Mouse (Mus musculus): ENCODE measurements around the gene Sptssb. TPM values are rescaled to one million over a fixed set of nuclear protein-coding genes. Genes with fewer than 3 reads are reported as not detected.

Gene Sptssb
- total RNA-seq (2015; ENCODE audit: low replicate concordance) (not detected in 2 replicates), total RNA-seq (2017; ENCODE audit: low replicate concordance) (not detected in 2 replicates)

GRCm38 (mm10) chr3:69859858-69860588, at the start of gene Sptssb:
Gene Sptssb (minus strand): TSS chr3:69859940.
- no peak for ATAC-seq (replicated peaks; ENCODE audit: low FRiP score, poor library complexity, severe bottlenecking)

- no peak for ATAC-seq (replicated peaks; ENCODE audit: low FRiP score, poor library complexity, severe bottlenecking)
Measured at GRCm38 (mm10) chr3:69908074-69908473, 48.3 kb upstream of the Sptssb start.

- ATAC-seq (replicated peaks; ENCODE audit: low FRiP score, poor library complexity, severe bottlenecking): no peak
Measured at GRCm38 (mm10) chr3:69907564-69907963, 47.8 kb upstream of the Sptssb start.

- ATAC-seq (replicated peaks; ENCODE audit: low FRiP score, poor library complexity, severe bottlenecking): no peak
Measured at GRCm38 (mm10) chr3:69902787-69903477, 43.2 kb upstream of the Sptssb start.

DNA sequence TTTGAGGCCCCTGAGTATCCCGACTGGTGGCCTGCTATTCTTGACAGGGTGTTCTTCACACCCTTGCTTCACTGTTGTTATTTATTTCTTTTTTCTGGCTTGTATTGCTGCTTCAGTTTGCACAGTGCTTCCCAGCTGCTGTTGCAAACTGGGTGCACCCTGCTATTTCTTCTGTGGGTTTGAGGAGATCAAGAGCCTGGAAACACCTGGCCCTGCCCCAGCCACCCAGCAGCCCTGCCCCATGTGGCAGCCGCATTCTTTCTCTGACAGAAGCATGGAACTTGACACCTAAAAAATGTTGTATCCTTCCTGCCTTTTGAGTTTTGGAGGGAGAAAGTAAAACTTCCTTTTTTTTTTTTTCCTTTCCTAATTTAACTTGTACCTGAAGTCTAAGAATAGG, 42.6 kb upstream of the Sptssb start:
- no peak for ATAC-seq (replicated peaks; ENCODE audit: low FRiP score, poor library complexity, severe bottlenecking)

DNA sequence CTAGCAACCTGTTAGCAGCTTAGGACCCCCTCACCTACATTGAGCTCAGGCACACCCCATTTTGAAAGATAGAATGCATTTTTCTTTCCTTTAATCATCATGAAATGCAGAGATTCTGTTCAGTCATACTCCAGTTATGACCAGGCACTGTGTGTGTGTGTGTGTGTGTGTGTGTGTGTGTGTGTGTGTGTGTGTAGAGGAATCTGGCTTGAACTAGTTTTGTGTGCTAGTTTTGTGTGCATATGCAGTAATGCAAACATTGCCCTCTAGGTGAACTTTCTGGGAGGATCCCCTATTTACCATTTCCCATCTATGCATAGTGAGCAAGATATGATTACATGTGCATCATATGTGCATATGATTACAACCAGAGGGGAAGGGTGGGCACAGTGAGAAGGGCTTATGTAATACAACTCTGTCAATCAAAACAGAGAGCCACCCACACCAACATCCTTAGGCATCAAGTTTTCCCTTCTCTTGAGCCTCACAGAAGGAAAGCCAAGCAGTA, 42.2 kb upstream of the Sptssb start:
- ATAC-seq (replicated peaks; ENCODE audit: low FRiP score, poor library complexity, severe bottlenecking): no peak

DNA sequence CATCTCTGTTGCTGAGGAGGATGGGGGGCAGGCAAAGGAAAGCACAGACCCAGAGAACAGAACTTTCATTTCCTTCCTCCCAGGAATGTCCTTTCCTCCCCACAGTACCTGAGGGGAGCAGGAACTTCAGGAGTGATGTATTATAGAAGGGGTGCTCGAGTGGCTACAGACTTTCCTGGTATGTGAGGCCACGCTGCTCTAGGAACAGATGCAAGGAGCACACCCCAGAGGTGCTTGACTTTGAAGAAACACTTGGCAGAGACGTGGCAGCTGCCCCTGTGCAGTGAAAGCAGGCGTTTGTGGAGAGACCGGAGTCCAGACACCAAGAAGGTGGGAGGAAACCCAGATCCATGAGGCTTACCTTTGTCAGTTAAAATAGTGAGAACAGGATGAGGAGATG, 40.6 kb upstream of the Sptssb start:
- no peak for ATAC-seq (replicated peaks; ENCODE audit: low FRiP score, poor library complexity, severe bottlenecking)

DNA sequence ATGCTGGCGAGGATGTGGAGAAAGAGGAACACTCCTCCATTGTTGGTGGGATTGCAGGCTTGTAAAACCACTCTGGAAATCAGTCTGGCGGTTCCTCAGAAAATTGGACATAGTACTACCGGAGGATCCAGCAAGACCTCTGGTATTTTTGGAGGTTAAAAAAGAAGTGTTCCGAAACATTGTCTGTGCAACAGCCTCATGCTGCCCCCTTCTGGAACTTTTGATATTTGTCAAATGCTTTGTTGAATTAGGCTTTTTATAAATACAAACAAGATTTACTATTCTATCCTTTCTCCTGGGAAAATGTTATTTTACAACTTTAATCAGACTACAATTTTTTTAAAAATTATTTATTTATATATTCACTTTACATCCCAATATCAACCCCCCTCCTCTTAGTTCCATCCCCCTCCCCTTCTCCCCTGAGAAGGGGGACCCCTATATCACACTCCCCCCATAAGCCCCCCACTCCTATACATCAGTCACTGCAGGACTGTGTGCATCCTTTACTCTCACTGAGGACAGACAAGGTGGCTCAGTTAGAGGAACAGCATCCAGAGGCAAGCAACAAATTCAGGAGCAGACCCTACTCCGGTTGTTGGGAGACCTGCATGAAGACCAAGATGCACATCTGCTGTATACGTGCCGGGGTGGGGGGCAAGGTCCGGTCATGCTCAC, 38.3 kb upstream of the Sptssb start:
- no peak for ATAC-seq (replicated peaks; ENCODE audit: low FRiP score, poor library complexity, severe bottlenecking)

DNA sequence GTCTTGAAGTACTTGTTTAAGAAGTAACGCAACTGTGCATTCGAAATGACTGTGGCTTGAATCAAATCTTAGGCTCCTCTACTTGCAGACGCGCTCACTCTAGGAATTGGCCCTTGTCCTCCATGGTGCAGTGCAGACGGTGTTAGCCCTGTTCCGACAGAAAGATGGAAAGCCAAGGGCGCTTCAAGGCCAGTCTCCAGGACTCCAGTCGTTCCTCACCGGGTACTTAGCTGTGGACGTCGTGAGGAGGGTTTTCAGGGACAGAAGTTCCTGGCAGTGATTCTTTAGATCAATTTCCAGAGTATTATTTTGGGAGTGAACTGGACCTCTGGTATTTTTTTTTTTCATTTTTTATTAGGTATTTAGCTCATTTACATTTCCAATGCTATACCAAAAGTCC, 35.8 kb upstream of the Sptssb start:
- no peak for ATAC-seq (replicated peaks; ENCODE audit: low FRiP score, poor library complexity, severe bottlenecking)

DNA sequence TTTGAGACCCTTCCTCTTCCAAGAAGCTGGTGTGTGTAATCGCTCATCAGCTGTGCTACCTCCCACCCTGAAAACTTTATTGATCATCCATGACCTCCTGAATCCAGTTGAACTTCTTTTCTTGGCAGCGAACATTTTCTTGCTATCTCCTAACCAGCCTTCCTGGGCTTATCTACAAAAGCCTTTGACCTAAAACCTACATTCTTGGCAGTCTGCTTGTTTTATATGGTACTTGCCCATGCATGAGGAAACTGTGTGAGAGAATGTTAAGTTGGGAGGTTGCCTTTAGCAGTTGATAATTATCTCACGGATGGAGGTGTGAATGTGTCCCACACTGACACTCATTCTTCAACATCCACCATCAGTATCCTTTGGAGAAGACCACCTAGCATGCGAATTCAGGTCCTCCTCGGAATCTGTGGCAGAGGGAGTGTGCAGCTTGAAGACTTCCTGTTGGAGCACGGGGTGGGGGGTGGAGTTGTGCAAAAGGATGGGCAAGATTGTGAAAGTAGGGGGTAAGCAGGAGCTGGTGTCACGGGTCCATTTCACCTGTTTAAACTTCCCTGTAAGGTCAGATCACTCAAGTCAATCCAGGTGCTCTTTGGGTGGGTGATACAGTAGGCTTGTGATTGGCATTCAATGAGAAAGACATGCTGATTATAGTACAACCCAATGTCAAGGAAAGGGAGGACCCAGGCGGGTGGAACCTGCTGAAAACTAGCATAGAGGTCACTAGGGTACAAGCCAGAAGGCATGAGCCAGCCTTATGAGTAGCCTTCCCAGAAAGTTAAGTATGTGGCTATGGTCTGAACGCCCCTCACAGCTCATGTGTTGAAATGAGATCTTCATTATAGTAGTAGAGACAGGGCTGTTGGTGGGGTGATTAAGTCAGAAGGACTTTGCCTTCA, 32.7 kb upstream of the Sptssb start:
- ATAC-seq (replicated peaks; ENCODE audit: low FRiP score, poor library complexity, severe bottlenecking): no peak

GRCm38 (mm10) chr3:69885866-69886265, 26.1 kb upstream of the Sptssb start:
- no peak for ATAC-seq (replicated peaks; ENCODE audit: low FRiP score, poor library complexity, severe bottlenecking)

GRCm38 (mm10) chr3:69883710-69884109, 24.0 kb upstream of the Sptssb start:
- no peak for ATAC-seq (replicated peaks; ENCODE audit: low FRiP score, poor library complexity, severe bottlenecking)

DNA sequence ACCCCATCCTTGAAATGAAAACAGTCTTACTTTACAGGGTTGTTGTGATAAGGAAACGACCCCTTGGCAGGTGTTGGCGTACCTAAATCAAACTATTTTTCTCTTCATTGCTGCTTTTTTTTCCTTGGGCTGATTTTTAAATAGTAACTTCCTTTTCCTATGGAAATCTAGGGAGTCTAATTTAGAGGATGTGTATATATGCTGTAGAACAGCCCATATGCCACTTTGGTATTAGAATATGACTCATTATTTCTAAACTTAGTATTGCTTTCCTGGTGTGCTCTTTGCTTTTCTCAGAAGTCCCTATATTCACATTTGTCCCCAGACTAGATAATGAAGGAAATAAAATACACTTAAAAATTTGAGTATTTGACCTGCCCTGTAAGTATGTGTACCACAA, 17.8 kb upstream of the Sptssb start:
- no peak for ATAC-seq (replicated peaks; ENCODE audit: low FRiP score, poor library complexity, severe bottlenecking)

GRCm38 (mm10) chr3:69874721-69875120, 15.0 kb upstream of the Sptssb start:
- ATAC-seq (replicated peaks; ENCODE audit: low FRiP score, poor library complexity, severe bottlenecking): no peak

GRCm38 (mm10) chr3:69872661-69873327, 13.1 kb upstream of the Sptssb start:
- no peak for ATAC-seq (replicated peaks; ENCODE audit: low FRiP score, poor library complexity, severe bottlenecking)

- ATAC-seq (replicated peaks; ENCODE audit: low FRiP score, poor library complexity, severe bottlenecking): no peak
Measured at GRCm38 (mm10) chr3:69871174-69871573, 11.4 kb upstream of the Sptssb start.

DNA sequence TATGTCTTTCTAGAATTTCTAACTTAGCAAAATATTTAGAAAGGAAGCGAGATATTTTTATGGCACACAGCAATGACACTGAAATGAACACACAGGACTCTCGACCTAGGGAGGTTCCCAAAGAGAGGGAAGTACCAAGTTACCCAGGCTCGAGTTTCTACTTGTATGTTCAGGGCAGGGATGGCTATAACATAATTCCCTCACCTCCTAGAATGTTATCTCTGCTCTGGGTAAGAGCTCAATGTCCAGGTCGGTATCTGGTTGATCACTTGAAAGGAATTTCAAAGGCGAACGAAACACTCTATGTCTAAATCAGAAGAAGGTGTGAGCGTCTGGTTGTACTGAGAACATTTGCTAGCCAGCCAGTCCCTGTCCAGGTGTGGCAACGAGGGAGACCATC, 10.0 kb upstream of the Sptssb start:
- no peak for ATAC-seq (replicated peaks; ENCODE audit: low FRiP score, poor library complexity, severe bottlenecking)

GRCm38 (mm10) chr3:69861789-69862395, 2.2 kb upstream of the Sptssb start:
- ATAC-seq (replicated peaks; ENCODE audit: low FRiP score, poor library complexity, severe bottlenecking): no peak
